Mouse (Mus musculus) heart, embryonic 10.5 days (tissue): Measurements from ENCODE around the gene Ddx25. TPM values are rescaled to one million over a fixed set of nuclear protein-coding genes. Genes with fewer than 3 reads are reported as not detected.

Experiments
- DNase-seq: peaks from one replicate; pipeline ENCODE4 v3.0.0-alpha.2; 2017; ENCODE audit warnings: low spot score
- H3K27ac ChIP-seq: fragments of 300-500 bp; sonication (generic); 2 replicates; pipeline ENCODE4 v1.5.1; 2016; ENCODE audit warnings: mild to moderate bottlenecking
- H3K27me3 ChIP-seq: fragments of 300-500 bp; sonication (generic); 2 replicates; pipeline ENCODE4 v1.6.1; 2016; ENCODE audit warnings: mild to moderate bottlenecking; ENCODE audit not compliant: poor library complexity, insufficient read depth, severe bottlenecking
- H3K36me3 ChIP-seq: fragments of 300-500 bp; sonication (generic); 2 replicates; pipeline ENCODE4 v1.6.1; 2016; ENCODE audit warnings: mild to moderate bottlenecking, moderate library complexity
- H3K4me1 ChIP-seq: fragments of 300-500 bp; sonication (generic); 2 replicates; pipeline ENCODE4 v1.6.1; 2016; ENCODE audit warnings: mild to moderate bottlenecking
- H3K4me3 ChIP-seq: fragments of 300-500 bp; sonication (generic); 2 replicates; pipeline ENCODE4 v1.5.1; 2016; ENCODE audit warnings: mild to moderate bottlenecking, moderate library complexity
- H3K9me3 ChIP-seq: fragments of 300-500 bp; sonication (generic); 2 replicates; pipeline ENCODE4 v1.6.1; 2016; ENCODE audit warnings: mild to moderate bottlenecking, moderate library complexity
- WGBS: fragments of 180-500 bp; shearing (Covaris S2); methylation state at CpG from one replicate; pipeline ENCODE4 v1.1.7; 2016; 5-methylcytosine and 5-hydroxymethylcytosine counted together
- polyA plus RNA-seq: library from polyadenylated mRNA; unstranded; fragments of >200 nt; fragmentation: Nextera tagmentation; extraction: Ambion mirVana; gene quantifications from 2 replicates; pipeline ENCODE4 v1.2.1, GENCODE M21; 2016

Gene Ddx25
- polyA plus RNA-seq, 1 experiment from 2014 or later = 3.6 TPM

DNA sequence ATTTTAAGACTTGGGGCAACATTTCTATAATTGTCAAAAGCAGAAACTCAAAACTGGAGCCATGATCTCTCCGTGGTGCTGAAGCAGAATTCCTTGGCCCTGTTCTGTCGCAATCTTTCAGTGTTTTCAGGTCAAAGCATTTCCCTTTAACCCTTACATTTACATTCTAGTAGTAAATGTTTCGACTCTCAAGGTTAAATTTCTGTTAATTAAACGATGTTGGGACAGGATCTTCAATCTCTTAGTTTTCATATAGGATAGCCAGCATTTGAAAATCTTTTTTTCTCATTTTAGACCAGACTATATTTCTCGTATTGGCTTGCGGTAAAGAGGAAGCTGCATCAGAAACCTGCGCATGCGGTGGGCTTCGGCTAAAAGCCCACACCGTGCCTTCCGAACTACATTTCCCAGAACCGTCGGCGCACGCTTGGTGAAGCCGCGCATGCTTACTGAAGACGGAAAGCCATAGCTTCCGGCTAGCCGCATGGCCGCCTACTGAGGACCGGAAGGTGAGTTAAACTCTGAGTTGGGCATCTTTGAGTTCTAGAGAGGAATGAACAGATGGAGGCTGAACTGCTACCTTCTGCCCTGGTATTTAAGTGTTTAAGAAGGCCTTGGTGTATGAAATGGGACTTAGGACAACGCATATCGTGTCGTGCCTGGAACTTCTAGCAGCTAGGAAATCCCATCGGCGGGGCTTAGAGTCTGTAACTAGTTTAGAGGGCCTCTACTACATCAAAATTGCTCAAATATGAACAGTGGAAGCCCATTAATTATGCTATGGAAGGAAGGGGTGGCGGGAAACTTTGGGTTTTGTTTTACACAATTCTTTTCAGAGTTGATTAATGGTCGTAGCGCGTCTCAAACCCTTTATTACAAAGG is 922 bp upstream of the Ddx25 start:
- 1% methylated on average over 31 of the region's 31 CpGs for WGBS
- peaks cover 11% of the 10 kb centered on the region for H3K4me1 ChIP-seq
- peaks cover 16% of the 10 kb centered on the region for H3K36me3 ChIP-seq
- H3K27ac ChIP-seq = peak overlapping the region; percentile 88
- no peaks in the 10 kb centered on the region for H3K9me3 ChIP-seq
- H3K27me3 ChIP-seq = peaks cover 12% of the 10 kb centered on the region; the same call in 1 of the 2 replicates
- peak; percentile 96 for DNase-seq
- peak overlapping the region; percentile 83 for H3K4me3 ChIP-seq

DNA sequence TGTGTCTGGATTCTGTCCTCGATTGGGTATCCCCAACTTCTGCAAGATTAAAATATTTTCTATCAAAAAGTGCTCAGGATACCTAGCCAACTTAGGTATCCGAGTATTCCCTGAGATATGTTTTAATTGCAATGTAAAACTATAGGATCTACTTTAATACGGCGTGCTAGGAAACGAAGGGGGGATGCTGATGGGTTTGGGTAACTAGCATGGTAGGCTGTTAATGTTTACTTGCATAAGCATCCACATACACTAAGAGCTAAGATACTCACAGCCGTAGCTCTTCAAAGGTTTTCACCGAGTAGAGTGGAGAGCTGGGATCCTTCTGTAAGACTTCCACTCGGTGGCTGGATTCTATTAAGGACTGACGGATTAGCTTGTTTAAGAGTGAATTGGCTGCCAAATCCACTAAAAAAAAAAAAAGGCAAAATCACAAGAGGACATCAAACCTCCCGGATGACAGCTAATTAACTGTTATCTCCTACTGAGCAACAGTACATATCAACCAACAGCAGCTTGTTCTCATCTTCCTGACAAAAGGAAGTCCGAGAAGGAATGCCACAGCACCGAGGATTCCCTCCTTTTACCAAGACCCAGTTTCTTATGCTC is 1.7 kb downstream of the Ddx25 start:
- 48% methylated on average over 12 of the region's 12 CpGs for WGBS
- DNase-seq = peak; percentile 58
- peaks cover 12% of the 10 kb centered on the region; the same call in 1 of the 2 replicates for H3K27me3 ChIP-seq

DNA sequence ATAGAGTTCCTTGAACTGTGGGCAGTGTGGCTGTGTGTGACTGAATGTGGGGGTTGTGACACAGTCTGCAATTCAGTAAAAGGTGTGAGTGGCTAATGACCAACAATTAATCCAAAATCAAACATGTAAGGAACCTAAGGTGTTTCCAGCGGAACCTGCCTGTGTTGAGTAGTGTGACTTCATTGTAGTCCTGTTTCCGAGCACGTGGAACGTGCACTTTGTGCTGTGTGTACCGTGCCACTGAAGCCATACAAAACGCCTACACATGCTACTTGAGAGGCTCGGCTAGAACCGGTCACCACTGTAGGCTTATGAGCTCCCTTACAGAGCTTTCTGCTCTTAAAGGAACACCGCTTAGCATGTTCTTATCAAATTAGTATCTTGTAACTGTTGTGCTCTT is 9.9 kb downstream of the Ddx25 start:
- WGBS = 82% methylated on average over 9 of the region's 9 CpGs
- H3K4me1 ChIP-seq = no peaks in the 10 kb centered on the region
- DNase-seq = peak; percentile 68
- no peaks in the 10 kb centered on the region for H3K9me3 ChIP-seq
- H3K27me3 ChIP-seq = no peaks in the 10 kb centered on the region
- H3K4me3 ChIP-seq = no peak overlapping the region
- no peak overlapping the region for H3K27ac ChIP-seq
- no peaks in the 10 kb centered on the region for H3K36me3 ChIP-seq

More for the DNA sequence above, 1.7 kb downstream of the Ddx25 start:
- H3K4me1 ChIP-seq = peaks cover 11% of the 10 kb centered on the region
- no peak overlapping the region for H3K27ac ChIP-seq
- peaks cover 8% of the 10 kb centered on the region for H3K36me3 ChIP-seq
- H3K9me3 ChIP-seq = no peaks in the 10 kb centered on the region
- H3K4me3 ChIP-seq = no peak overlapping the region

DNA sequence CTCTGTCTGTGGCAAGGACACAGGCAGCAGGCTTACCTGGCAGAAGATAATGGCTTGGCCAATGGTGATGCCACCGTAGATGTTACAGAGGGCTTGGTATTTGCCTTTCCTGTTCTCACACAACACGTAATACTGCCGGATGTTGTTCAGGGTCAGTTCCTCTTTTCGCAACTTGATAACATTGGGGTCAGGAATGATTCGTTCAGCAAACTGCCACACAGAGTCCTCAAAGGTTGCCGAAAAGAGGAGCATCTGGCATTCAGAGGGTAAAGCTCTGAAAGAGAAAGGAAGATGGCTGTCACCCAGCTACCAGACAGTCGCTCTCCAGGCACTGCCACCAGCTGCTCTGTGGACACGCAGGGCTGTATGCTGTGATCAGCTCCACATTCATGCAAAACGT is 11.6 kb downstream of the Ddx25 start:
- H3K27ac ChIP-seq = no peak overlapping the region
- WGBS = 73% methylated on average over 9 of the region's 9 CpGs
- no peaks in the 10 kb centered on the region for H3K36me3 ChIP-seq
- DNase-seq = peak; percentile 65
- H3K4me1 ChIP-seq = no peaks in the 10 kb centered on the region
- H3K4me3 ChIP-seq = no peak overlapping the region
- H3K9me3 ChIP-seq = no peaks in the 10 kb centered on the region
- H3K27me3 ChIP-seq = no peaks in the 10 kb centered on the region

DNA sequence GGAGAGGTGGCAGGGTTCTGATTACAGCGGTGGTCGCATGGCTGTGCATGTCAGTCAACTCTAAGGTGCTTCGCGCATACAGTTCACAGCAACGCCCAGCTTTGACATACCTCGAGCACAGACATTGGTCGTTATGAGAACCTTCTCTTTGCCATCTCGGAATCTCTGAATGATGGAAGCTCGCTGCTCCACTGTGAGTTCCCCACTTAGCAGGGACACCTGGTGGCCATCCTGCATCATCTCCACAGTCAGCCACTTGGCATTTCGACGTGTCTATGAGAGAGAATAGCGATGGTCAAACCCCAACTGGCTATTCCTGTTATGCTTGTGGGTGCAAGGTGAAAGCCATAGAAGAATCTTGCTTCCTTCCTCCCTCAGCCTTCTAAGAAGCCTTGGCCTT is 12.6 kb downstream of the Ddx25 start:
- no peaks in the 10 kb centered on the region for H3K9me3 ChIP-seq
- peak; percentile 73 for DNase-seq
- 70% methylated on average over 12 of the region's 12 CpGs for WGBS
- H3K27ac ChIP-seq = no peak overlapping the region
- H3K4me1 ChIP-seq = no peaks in the 10 kb centered on the region
- H3K27me3 ChIP-seq = no peaks in the 10 kb centered on the region
- H3K4me3 ChIP-seq = no peak overlapping the region
- H3K36me3 ChIP-seq = no peaks in the 10 kb centered on the region

DNA sequence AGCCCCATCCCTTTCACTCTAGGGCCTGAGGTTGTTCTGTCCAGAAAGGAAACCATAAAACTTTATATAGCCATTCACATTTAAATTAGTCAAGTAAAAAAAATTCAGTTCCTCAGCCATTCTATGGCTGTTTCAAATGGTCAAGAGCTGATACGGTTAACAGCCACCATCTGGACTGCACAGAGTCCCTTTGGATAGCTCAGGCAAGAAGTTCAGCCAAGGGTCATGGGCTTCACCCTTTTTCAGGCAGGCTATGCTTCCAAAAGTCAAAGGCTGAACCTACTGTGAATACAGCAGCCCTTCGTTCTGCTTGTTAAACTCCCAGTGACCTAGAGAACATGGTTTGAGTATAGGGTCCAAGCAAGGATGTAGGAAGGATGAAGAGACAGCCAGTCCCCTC is 13.7 kb downstream of the Ddx25 start:
- H3K27me3 ChIP-seq = no peaks in the 10 kb centered on the region
- no peak for DNase-seq
- 79% methylated on average over 2 of the region's 2 CpGs for WGBS
- H3K4me3 ChIP-seq = no peak overlapping the region
- no peaks in the 10 kb centered on the region for H3K4me1 ChIP-seq
- no peaks in the 10 kb centered on the region for H3K36me3 ChIP-seq
- no peaks in the 10 kb centered on the region for H3K9me3 ChIP-seq
- no peak overlapping the region for H3K27ac ChIP-seq

DNA sequence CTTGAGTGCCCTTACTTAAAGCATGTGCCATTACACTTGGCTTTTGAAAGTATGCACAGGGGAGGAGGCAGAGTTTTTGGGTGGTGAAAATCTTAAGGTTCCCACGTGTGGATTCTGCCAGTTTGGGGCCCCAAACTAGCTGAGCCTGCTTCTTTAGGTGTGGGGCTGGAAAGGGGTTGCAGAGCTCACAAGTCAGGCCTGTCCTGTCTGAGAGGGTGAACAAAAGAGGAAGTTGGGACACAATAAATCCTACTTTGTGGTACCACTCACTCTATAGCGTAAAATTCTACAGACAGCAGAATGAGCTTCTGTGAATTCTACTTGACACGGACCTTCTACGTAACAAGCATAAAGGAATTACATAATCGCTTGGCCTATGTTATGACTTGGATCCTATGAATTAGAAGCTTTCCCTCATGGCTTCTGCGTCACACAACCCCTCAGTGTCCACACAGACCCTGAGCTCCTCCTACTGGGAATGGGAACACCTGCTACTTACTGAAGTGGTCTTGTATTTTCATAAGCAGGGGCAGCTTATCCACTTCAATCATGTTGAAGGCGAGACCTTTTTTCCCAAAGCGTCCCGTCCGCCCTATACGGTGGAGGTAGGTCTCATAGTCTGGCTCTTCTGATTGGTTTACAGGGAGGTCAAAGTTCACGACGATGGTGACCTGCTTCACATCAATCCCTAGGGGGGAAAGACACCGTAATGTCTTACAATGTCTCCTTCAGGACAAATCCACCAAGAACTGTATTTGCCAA is 15.0 kb downstream of the Ddx25 start:
- H3K27me3 ChIP-seq = no peaks in the 10 kb centered on the region
- H3K36me3 ChIP-seq = no peaks in the 10 kb centered on the region
- H3K4me1 ChIP-seq = peaks cover 6% of the 10 kb centered on the region
- H3K4me3 ChIP-seq = no peak overlapping the region
- peak; percentile 64 for DNase-seq
- WGBS = 83% methylated on average over 14 of the region's 14 CpGs
- H3K9me3 ChIP-seq = no peaks in the 10 kb centered on the region
- no peak overlapping the region for H3K27ac ChIP-seq

DNA sequence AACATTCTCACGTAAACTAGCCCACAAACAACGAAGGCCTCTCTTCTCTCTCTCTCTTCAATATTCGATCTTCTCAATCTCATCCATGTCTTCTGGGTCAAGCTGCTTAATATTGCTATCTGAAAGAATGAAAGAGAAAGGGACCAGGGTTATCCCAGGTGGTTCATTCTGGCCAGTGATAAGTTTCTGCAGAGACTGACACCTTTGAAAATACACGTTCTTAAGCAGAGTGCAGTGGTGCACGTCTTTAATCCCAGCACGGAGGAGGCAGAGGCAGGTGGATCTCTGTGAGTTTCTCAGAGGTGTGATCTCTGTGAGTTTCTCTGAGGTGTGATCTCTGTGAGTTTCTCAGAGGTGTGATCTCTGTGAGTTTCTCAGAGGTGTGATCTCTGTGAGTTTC is 16.4 kb downstream of the Ddx25 start:
- Histone ChIP-seq H3K27ac (no peak overlapping the region), H3K4me3 (no peak overlapping the region), H3K27me3 (no peaks in the 10 kb centered on the region), H3K4me1 (peaks cover 14% of the 10 kb centered on the region), H3K36me3 (no peaks in the 10 kb centered on the region), H3K9me3 (no peaks in the 10 kb centered on the region)
- peak; percentile 66 for DNase-seq
- WGBS = 61% methylated on average over 6 of the region's 6 CpGs

DNA sequence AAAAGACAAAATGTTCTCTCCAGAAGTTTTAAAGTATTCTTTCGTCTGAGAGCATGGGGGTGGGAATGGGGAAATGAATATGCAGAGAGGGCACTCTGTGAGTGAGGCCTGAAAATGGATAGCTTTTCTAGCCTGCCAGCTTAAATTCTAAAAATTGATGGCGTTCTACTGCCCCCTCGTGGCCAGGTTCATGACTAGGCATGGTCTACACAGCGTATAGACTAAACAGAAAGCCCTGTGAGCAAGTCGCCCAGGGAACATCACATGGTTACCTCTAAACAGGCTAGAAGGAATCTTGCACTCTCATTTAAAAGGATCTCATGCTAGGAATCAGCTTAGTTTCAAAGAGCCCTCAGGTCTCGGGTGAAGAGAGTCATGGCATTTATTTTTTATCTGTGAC is 16.8 kb downstream of the Ddx25 start:
- no peaks in the 10 kb centered on the region for H3K36me3 ChIP-seq
- H3K27me3 ChIP-seq = no peaks in the 10 kb centered on the region
- H3K4me3 ChIP-seq = no peak overlapping the region
- H3K9me3 ChIP-seq = no peaks in the 10 kb centered on the region
- WGBS = 8% methylated on average over 6 of the region's 6 CpGs
- peaks cover 14% of the 10 kb centered on the region for H3K4me1 ChIP-seq
- no peak overlapping the region for H3K27ac ChIP-seq
- peak; percentile 82 for DNase-seq

DNA sequence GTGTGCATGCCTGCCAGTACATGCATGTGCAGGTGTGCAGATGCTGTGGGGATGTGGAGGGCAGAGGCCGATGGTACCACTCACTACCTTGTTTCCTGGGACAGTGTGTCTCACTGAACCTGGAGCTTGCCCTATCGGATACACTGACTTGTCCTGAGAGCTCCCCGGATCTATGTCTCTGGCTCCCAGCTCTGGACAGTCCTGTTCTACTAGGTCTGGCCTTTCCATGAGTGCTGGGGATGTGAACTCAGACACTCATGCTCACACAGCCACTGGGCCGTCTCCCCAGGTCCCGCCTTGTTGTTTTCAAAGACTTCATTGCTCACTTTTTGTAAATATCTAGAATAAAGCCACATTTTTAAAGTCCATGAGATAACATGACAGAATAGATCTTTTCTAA is 17.3 kb downstream of the Ddx25 start:
- Histone ChIP-seq H3K27ac (no peak overlapping the region), H3K27me3 (no peaks in the 10 kb centered on the region), H3K4me3 (no peak overlapping the region), H3K4me1 (peaks cover 14% of the 10 kb centered on the region), H3K36me3 (no peaks in the 10 kb centered on the region), H3K9me3 (no peaks in the 10 kb centered on the region)
- 84% methylated on average over 5 of the region's 5 CpGs for WGBS
- DNase-seq = peak; percentile 58

DNA sequence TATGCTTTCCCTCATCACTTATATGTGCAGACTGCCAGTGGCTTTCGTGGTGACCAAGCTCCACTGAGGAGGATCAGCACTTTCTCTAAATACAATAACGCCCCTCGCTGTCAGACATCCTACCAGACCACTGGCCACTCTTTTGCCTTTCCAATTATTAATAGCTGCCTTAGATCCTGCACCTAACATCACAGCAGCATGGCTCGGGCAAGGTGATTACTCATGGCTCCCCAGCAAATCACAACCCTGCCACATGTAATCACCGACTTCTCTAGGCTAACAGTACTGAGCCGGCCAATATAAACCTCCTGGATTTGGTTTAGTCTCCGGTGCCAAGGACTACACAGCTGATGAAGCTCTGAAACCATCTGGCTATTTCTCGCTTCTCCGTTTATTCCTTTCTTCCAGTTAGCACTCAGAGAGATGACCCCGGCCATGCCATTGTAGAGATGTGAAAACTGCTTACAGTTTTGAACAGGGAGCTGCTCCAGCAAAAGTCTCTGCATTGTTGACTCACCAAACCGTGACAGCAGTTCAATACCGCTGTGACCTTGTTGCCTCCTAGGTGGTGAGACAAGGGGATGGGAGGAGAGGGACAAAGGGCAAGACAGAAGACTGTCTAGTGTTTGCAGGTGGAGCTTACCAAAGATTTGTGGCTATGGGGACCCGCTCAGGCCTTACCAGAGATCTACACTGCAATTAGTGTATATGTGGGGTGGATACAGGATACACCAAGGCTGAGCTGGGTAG is 19.2 kb downstream of the Ddx25 start:
- no peaks in the 10 kb centered on the region for H3K36me3 ChIP-seq
- H3K9me3 ChIP-seq = no peaks in the 10 kb centered on the region
- peaks cover 14% of the 10 kb centered on the region for H3K4me1 ChIP-seq
- H3K27me3 ChIP-seq = no peaks in the 10 kb centered on the region
- no peak overlapping the region for H3K27ac ChIP-seq
- DNase-seq = peak; percentile 57
- no peak overlapping the region for H3K4me3 ChIP-seq
- 80% methylated on average over 13 of the region's 13 CpGs for WGBS

DNA sequence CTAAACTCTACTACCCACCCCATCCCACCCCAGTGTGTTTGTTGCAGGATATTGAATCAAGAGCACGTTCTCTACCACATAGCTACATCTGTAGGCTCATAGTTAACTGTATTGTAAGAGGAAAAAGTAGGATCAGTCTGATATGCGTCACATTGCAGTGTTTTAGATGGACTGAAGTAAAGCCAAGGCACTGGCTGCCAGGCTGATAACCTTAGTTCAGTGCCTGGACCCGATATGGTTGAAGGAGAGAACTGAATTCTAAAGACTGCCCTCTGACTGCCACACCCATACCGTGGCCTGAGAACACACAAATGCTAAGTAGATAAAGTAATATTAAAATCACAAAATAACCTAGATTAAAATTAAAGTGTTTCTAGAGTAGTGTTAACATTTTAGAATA is 22.5 kb downstream of the Ddx25 start:
- no peak overlapping the region for H3K27ac ChIP-seq
- H3K27me3 ChIP-seq = no peaks in the 10 kb centered on the region
- 71% methylated on average over 4 of the region's 4 CpGs for WGBS
- H3K4me1 ChIP-seq = peaks cover 14% of the 10 kb centered on the region
- no peaks in the 10 kb centered on the region for H3K36me3 ChIP-seq
- no peak overlapping the region for H3K4me3 ChIP-seq
- DNase-seq = no peak
- H3K9me3 ChIP-seq = no peaks in the 10 kb centered on the region
